Mouse (Mus musculus) bone marrow macrophage, adult 2 months (primary cell): ENCODE data around the gene Phgdh.

ENCODE experiments used
- CTCF ChIP-seq: IDR thresholded peaks from 2 replicates; pipeline ENCODE4 v1.5.1; 2012; ENCODE audit warnings: low read depth, mild to moderate bottlenecking, low read length, moderate library complexity
- POLR2A ChIP-seq: IDR thresholded peaks from 2 replicates; pipeline ENCODE4 v1.6.1; 2012; ENCODE audit warnings: mild to moderate bottlenecking, low read depth, low read length, borderline replicate concordance

DNA sequence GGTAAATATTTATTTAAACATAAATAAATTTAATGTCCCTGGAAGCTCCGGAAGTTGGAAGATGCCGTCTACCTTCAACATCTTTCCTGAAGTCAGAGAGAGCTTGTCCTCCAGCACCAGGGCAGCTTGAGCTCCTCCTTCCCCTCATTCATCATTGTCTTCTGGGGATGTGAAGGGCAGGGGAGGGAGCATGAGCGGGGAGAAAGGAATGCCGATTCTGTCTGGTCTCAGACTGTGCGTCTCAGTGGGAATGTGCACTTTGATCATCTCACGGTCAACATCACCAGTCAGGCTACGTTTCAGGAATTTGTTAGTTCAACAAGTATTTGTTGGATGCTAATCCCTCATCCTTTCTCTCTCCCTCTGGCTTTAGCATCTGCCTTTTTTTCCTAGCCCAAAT is 39.4 kb upstream of the Phgdh start:
- TF ChIP-seq CTCF (no peak), POLR2A (no peak)
